Mouse (Mus musculus): ENCODE data around the gene Cblb. TPM values are rescaled to one million over a fixed set of nuclear protein-coding genes. Genes with fewer than 3 reads are reported as not detected.

Cblb gene
- polyA plus RNA-seq, 1 experiment from 2014 or later = 7.9 TPM

DNA sequence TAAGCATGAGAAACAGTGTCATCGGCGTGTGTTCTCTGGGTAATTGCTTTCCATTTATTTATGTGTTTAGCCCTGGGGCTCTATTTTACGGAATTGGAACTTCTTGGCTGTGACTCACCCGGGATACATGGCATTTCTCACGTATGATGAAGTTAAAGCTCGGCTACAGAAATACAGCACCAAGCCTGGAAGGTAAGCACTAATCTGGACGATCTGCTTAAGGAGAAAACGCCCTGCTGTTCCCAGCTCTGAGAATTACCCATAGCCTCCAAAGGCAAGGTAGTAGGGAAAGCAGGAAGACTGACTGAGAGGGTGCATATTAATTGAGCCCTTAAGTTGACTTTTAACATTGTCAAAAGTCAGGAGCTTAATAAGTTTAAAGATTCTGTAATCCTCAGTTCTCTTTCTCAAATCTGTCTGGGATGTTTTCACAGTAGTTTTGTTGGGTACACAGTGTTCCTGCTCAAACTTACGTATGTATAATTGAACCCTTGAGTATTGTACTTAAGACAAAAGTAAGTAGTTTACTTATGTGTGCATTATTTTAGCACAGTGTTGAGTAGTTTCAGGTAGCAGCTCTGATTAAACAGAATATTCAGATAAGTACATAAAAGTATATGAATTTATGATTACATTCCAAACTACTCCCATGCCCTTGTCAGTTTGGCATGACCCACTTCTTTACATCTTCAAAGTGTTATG, 104.8 kb downstream of the Cblb start:
- H3K27me3 ChIP-seq = no peaks in the 10 kb centered on the region
- WGBS = 91% methylated on average over 9 of the region's 9 CpGs
- peaks cover 3% of the 10 kb centered on the region; the same call in 1 of the 2 replicates for H3K36me3 ChIP-seq
- H3K9me3 ChIP-seq (replicated peaks) = no peaks in the 10 kb centered on the region
- H3K4me3 ChIP-seq = no peak overlapping the region
- H3K4me1 ChIP-seq (replicated peaks) = peaks cover 4% of the 10 kb centered on the region; the same call in 1 of the 2 replicates
- ATAC-seq (replicated peaks; ENCODE audit: insufficient number of reproducible peaks, insufficient read depth, low FRiP score, low read depth) = no peak
- H3K9ac ChIP-seq = no peak overlapping the region
- H3K4me2 ChIP-seq = no peak overlapping the region
- no peak overlapping the region for H3K27ac ChIP-seq

DNA sequence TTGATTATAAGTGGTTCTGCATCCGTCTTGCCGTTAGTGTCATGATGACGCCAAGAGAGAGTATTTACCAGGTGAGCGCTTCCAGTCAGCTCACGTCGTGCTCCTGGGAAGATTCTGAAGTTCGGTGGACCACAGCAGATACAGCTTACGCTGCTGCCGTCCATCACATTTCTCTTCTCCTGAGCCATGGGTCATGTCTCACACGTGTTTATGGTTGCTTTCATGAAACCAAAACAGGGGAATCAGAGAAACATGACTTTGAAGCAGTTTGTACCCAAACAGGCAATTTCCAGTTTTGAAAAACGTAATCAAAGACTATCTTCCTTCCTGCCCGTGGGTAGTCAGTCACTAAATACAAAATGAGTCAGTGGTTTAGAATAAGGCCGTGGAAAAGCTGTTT, 112.1 kb downstream of the Cblb start:
- H3K4me3 ChIP-seq = no peak overlapping the region
- ATAC-seq (replicated peaks; ENCODE audit: insufficient number of reproducible peaks, insufficient read depth, low FRiP score, low read depth) = no peak
- H3K36me3 ChIP-seq = peaks cover 26% of the 10 kb centered on the region; the same call in 1 of the 2 replicates
- no peaks in the 10 kb centered on the region for H3K9me3 ChIP-seq (replicated peaks)
- H3K27me3 ChIP-seq = no peaks in the 10 kb centered on the region
- H3K4me1 ChIP-seq (replicated peaks) = no peaks in the 10 kb centered on the region
- no peak overlapping the region for H3K4me2 ChIP-seq
- no peak overlapping the region for H3K27ac ChIP-seq
- H3K9ac ChIP-seq = no peak overlapping the region
- 88% methylated on average over 13 of the region's 13 CpGs for WGBS

DNA sequence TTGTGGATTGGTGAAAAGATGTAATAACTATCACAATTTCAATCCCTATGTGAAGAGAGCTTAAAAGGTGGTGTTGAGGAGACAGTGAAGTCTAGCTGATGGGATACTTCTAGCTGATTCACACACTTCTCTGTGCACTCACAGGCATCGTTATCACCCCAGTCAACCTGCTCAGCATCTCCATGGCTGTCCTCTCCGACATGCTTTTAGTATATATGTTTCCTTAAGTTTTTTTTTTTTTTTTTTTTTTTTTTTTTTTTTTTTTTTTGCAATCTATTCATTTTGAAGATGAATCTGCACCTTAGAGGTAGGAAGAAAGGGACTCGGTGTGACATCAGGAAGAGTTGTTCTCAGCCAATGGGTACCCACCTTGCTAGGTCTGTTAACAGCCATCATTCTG, 112.8 kb downstream of the Cblb start:
- 92% methylated on average over 3 of the region's 3 CpGs for WGBS
- Histone ChIP-seq H3K27me3 (no peaks in the 10 kb centered on the region), H3K4me2 (no peak overlapping the region), H3K9ac (no peak overlapping the region), H3K9me3 (replicated peaks) (no peaks in the 10 kb centered on the region), H3K4me1 (replicated peaks) (no peaks in the 10 kb centered on the region), H3K36me3 (peaks cover 26% of the 10 kb centered on the region; the same call in 1 of the 2 replicates), H3K27ac (no peak overlapping the region), H3K4me3 (no peak overlapping the region)
- ATAC-seq (replicated peaks; ENCODE audit: insufficient number of reproducible peaks, insufficient read depth, low FRiP score, low read depth) = no peak

DNA sequence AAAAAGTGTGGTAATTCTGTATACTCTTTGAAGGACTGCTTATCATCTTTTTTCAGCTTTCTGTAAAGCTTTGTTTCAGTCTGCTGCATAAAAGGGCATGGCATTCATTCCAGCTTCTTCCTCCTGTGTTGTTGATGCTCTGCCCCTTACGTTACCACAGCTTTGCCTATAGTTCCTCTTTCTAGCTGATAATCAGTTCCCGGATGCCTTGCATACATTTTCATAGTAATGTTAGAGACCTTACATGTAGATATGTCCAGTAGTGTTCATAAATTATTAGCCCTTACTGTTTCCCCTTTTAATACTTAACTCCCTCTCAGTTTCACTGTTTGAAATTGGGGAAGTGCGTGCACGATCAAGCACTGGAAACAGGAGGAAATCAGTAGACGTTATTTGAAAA, 113.8 kb downstream of the Cblb start:
- H3K4me1 ChIP-seq (replicated peaks) = no peaks in the 10 kb centered on the region
- H3K4me2 ChIP-seq = no peak overlapping the region
- H3K4me3 ChIP-seq = no peak overlapping the region
- no peaks in the 10 kb centered on the region for H3K9me3 ChIP-seq (replicated peaks)
- WGBS = 92% methylated on average over 5 of the region's 5 CpGs
- no peak overlapping the region for H3K27ac ChIP-seq
- H3K9ac ChIP-seq = no peak overlapping the region
- H3K27me3 ChIP-seq = no peaks in the 10 kb centered on the region
- ATAC-seq (replicated peaks; ENCODE audit: insufficient number of reproducible peaks, insufficient read depth, low FRiP score, low read depth) = no peak
- peaks cover 26% of the 10 kb centered on the region; the same call in 1 of the 2 replicates for H3K36me3 ChIP-seq

DNA sequence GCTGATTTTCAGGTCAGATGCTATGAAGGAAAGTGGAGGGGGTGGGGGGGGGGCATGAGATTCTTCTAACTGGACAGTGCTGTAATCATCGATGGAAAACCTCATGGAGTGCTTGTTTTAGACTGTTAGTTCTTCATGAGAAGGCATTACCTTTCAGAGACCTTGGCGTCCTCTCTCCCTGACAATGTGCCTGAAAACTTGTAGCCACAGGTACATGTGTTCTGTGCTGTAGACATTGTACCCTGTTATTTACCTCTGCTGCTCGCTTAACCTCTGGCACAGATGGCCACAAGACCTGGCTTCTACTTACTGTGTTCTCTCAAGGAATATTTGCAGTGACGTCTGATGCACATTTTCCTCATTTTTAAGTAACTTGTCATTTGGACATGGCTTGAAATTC, 114.5 kb downstream of the Cblb start:
- Histone ChIP-seq H3K9ac (no peak overlapping the region), H3K27ac (no peak overlapping the region), H3K9me3 (replicated peaks) (no peaks in the 10 kb centered on the region), H3K4me3 (no peak overlapping the region), H3K36me3 (peaks cover 26% of the 10 kb centered on the region; the same call in 1 of the 2 replicates), H3K4me1 (replicated peaks) (no peaks in the 10 kb centered on the region), H3K27me3 (no peaks in the 10 kb centered on the region), H3K4me2 (no peak overlapping the region)
- 88% methylated on average over 4 of the region's 4 CpGs for WGBS
- no peak for ATAC-seq (replicated peaks; ENCODE audit: insufficient number of reproducible peaks, insufficient read depth, low FRiP score, low read depth)

DNA sequence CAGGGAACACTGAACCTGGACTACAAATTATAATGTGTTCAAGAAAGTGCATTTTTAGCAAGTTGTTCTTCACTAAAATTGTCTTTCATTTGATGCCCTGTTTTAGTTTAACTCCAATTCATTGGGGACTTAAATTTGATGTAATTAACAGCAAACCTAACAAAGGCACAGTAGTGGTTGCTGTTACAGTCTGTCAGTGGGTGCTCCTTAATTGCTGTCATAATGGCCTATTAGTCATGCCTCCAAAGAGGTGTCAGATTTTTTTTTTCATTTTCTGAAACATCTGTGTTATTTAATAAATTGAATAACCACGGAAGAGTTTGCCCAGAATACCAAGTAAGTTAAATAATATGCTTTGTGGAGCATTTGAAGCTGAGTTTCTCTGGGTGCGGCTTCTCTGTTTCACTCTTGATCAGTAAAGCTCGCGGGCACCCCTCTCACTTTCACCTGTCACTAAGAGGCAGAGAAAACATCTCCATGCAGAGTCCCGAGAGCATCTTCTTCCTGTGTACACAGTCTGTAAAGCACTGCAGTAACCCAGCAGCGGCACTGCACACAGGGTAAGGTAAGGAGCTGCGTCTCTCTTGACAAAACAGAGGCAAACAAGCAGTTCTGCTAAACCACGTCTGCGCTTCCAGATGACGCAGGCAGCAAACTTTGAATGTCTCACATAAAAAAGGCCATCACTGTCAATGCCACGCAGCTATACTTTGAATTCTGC, 116.1 kb downstream of the Cblb start:
- Histone ChIP-seq H3K4me3 (no peak overlapping the region), H3K36me3 (peaks cover 23% of the 10 kb centered on the region; the same call in 1 of the 2 replicates), H3K27ac (no peak overlapping the region), H3K4me1 (replicated peaks) (no peaks in the 10 kb centered on the region), H3K9ac (no peak overlapping the region), H3K9me3 (replicated peaks) (no peaks in the 10 kb centered on the region), H3K27me3 (no peaks in the 10 kb centered on the region), H3K4me2 (no peak overlapping the region)
- 89% methylated on average over 11 of the region's 11 CpGs for WGBS
- ATAC-seq (replicated peaks; ENCODE audit: insufficient number of reproducible peaks, insufficient read depth, low FRiP score, low read depth) = no peak

DNA sequence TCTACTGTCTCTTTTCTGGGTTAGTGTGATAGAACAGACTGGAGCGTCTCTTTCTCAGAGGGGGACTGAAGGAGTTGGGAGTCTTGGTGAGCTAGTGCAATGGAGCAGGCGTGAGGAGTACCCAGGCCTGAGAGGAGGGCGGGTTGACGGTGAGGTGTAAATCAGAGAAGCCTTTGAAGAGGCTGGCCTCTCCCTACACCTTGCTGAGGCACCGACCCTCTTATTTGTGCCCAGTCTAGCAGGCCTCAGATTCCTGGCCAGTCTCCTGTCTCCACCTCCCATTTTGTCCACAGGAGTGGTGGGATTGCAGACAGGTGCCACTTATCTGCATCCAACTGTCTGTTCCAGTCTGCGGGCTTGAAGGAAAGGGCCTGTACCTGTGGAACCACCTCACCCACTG, 117.0 kb downstream of the Cblb start:
- H3K9ac ChIP-seq = no peak overlapping the region
- H3K27ac ChIP-seq = no peak overlapping the region
- ATAC-seq (replicated peaks; ENCODE audit: insufficient number of reproducible peaks, insufficient read depth, low FRiP score, low read depth) = no peak
- peaks cover 15% of the 10 kb centered on the region; the same call in 1 of the 2 replicates for H3K36me3 ChIP-seq
- H3K27me3 ChIP-seq = no peaks in the 10 kb centered on the region
- no peaks in the 10 kb centered on the region for H3K9me3 ChIP-seq (replicated peaks)
- H3K4me3 ChIP-seq = no peak overlapping the region
- H3K4me2 ChIP-seq = no peak overlapping the region
- H3K4me1 ChIP-seq (replicated peaks) = no peaks in the 10 kb centered on the region
- 90% methylated on average over 6 of the region's 6 CpGs for WGBS

DNA sequence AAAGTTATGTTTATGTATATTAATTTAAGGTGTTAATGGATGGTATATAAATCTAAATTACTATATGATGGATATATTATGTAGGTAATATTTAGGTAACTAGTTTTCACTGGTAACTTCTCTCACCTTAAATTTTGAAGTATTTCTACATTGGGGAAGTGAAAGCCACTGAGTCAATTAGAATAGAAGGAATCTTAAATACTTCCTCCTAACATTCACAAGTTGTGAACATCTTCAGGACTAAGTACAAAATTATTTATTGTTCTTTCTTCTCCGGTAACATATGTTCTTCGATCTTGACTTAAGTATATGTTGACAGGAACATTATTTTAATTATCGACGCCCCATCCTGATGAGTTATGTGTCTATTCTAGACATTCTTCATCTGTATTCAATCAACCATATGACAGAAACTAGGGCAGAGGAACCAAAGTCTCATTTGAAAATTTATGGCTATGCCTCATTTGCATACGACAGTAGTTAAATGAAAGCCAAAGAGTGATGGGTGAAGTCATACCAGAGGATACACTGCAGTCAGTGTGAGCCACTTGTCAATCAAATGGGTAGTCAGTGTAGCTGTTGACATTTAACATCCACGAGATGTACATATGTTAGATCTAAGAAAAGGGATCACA, 118.2 kb downstream of the Cblb start:
- no peak overlapping the region for H3K9ac ChIP-seq
- H3K36me3 ChIP-seq = peaks cover 16% of the 10 kb centered on the region
- no peaks in the 10 kb centered on the region for H3K4me1 ChIP-seq (replicated peaks)
- H3K4me2 ChIP-seq = no peak overlapping the region
- H3K27me3 ChIP-seq = no peaks in the 10 kb centered on the region
- H3K9me3 ChIP-seq (replicated peaks) = no peaks in the 10 kb centered on the region
- no peak overlapping the region for H3K4me3 ChIP-seq
- WGBS = 88% methylated on average over 6 of the region's 6 CpGs
- ATAC-seq (replicated peaks; ENCODE audit: insufficient number of reproducible peaks, insufficient read depth, low FRiP score, low read depth) = no peak
- no peak overlapping the region for H3K27ac ChIP-seq

DNA sequence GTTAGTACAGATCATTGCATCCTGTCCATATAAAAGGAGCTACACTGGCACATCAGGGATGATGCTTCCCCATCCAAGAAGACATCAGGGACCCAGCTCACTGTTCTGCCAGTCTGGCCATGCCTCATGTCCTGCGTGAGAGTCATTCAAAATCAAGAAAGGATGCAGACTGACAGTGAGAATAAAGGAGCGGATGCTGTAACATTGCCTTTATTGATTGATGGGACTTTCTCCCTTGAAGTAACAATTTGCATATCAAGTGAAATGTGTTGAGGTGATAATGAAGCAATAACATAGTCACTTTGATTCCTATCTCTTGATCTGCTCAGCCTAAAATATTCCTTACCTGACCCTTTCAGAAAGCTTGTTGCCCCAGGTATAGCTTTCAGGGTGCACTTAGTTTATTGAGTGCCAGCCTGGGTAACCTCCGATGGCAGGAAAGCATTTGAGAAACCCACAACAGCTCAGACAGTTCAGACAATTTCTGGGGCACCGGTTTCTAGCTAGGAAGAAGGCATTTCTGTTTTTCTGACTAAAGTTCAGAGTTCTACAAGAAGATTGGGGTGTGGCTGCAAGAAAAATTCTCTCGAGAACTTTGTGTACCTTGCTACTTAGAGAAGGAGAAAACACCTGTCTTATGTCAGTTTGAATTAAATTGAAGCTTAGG, 124.1 kb downstream of the Cblb start:
- H3K9me3 ChIP-seq (replicated peaks) = no peaks in the 10 kb centered on the region
- no peak overlapping the region for H3K9ac ChIP-seq
- H3K4me2 ChIP-seq = no peak overlapping the region
- no peaks in the 10 kb centered on the region for H3K27me3 ChIP-seq
- no peak overlapping the region for H3K4me3 ChIP-seq
- ATAC-seq (replicated peaks; ENCODE audit: insufficient number of reproducible peaks, insufficient read depth, low FRiP score, low read depth) = no peak
- H3K36me3 ChIP-seq = peaks cover 23% of the 10 kb centered on the region
- 0 out of 2 replicates have a peak, but pooled peaks cover 2% of the 10 kb centered on the region for H3K4me1 ChIP-seq (replicated peaks)
- no peak overlapping the region for H3K27ac ChIP-seq
- 88% methylated on average over 5 of the region's 5 CpGs for WGBS

DNA sequence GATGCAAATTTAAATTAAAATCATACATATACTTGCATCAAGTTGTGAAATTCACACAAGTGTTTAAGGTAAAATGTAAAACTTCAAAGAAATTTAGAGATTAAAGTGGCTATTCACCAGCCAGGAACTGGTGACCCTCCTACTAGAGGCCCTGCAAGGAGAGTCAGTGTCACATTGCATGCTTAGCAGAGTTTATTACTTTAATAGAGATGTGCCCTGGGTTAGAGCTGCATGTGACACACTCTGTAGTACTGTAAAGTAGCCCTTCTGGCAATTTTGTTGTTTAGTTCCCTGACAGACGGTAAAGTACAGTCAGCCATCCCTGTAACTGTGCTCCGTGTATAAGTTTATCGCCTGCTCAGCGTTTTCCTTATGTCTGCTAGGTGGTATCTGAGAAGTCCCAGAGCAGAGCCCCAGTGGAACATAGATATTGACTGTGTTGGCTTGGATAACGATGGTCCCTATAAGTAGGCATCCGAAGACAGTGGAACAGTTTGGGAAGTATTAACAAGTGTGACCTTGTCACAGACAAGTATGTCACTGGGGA, 129.0 kb downstream of the Cblb start:
- Histone ChIP-seq H3K9ac (no peak overlapping the region), H3K4me1 (replicated peaks) (0 out of 2 replicates have a peak, but pooled peaks cover 2% of the 10 kb centered on the region), H3K4me2 (no peak overlapping the region), H3K4me3 (no peak overlapping the region), H3K9me3 (replicated peaks) (no peaks in the 10 kb centered on the region), H3K36me3 (peaks cover 21% of the 10 kb centered on the region), H3K27ac (no peak overlapping the region), H3K27me3 (no peaks in the 10 kb centered on the region)
- ATAC-seq (replicated peaks; ENCODE audit: insufficient number of reproducible peaks, insufficient read depth, low FRiP score, low read depth) = no peak
- WGBS = 53% methylated on average over 6 of the region's 6 CpGs

DNA sequence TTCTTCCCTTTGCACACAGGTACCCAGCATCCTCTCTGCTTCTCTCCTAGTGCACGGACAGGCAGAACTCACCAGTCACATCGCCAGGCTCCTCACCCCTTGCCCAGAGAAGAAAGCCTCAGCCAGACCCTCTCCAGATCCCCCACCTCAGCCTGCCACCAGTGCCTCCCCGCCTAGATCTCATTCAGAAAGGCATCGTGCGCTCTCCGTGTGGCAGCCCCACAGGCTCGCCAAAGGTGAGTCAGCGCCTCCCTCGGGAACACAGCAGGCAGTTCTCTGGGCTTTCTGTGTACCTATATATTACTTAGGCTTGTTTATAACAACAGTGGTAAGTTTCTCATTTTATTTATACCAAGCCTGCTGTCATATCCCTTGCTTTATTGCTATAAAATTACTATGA, 133.2 kb downstream of the Cblb start:
- Histone ChIP-seq H3K9ac (no peak overlapping the region), H3K4me3 (no peak overlapping the region), H3K9me3 (replicated peaks) (no peaks in the 10 kb centered on the region), H3K36me3 (peaks cover 25% of the 10 kb centered on the region), H3K27me3 (no peaks in the 10 kb centered on the region), H3K4me1 (replicated peaks) (0 out of 2 replicates have a peak, but pooled peaks cover 2% of the 10 kb centered on the region), H3K27ac (no peak overlapping the region), H3K4me2 (no peak overlapping the region)
- WGBS = 83% methylated on average over 9 of the region's 9 CpGs
- no peak for ATAC-seq (replicated peaks; ENCODE audit: insufficient number of reproducible peaks, insufficient read depth, low FRiP score, low read depth)
